Mouse (Mus musculus) kidney, postnatal 0 days (tissue): ENCODE measurements around the gene Rfc1. TPM values are rescaled to one million over a fixed set of nuclear protein-coding genes. Genes with fewer than 3 reads are reported as not detected.
A peak's percentile ranks its signal among the peaks of the same experiment; 100 is the strongest.

ENCODE experiments used
- ATAC-seq: fragments of 200-750 bp; cut with Nextera tagmentation; replicated peaks from 2 replicates; pipeline ENCODE4 v1.8.0; 2017; ENCODE audit warnings: low read depth, moderate number of reproducible peaks, moderate TSS enrichment, moderate library complexity; ENCODE audit not compliant: low FRiP score
- DNase-seq: peaks from one replicate; pipeline ENCODE4 v3.0.0-alpha.2; 2016; ENCODE audit warnings: low spot score
- H3K27ac ChIP-seq: fragments of 300-500 bp; sonication (generic); 2 replicates; pipeline ENCODE4 v1.5.1; 2014; ENCODE audit warnings: mild to moderate bottlenecking
- H3K27me3 ChIP-seq: fragments of 300-500 bp; sonication (generic); 2 replicates; pipeline ENCODE4 v1.6.1; 2014; ENCODE audit warnings: low read length, mixed read lengths; ENCODE audit not compliant: insufficient read depth
- H3K36me3 ChIP-seq: fragments of 300-500 bp; sonication (generic); 2 replicates; pipeline ENCODE4 v1.6.1; 2014; ENCODE audit warnings: low read length, mixed read lengths; ENCODE audit not compliant: insufficient read depth
- H3K4me1 ChIP-seq: fragments of 300-500 bp; sonication (generic); replicated peaks from 2 replicates; pipeline ENCODE4 v1.6.1; 2014; ENCODE audit warnings: antibody characterized with exemption, low read length, mixed read lengths; ENCODE audit not compliant: insufficient read depth
- H3K4me2 ChIP-seq: fragments of 300-500 bp; sonication (generic); 2 replicates; pipeline ENCODE4 v1.6.1; 2014; ENCODE audit warnings: mild to moderate bottlenecking, low read length, moderate library complexity, mixed read lengths
- H3K4me3 ChIP-seq: fragments of 300-500 bp; sonication (generic); replicated peaks from 2 replicates; pipeline ENCODE4 v1.5.1; 2014; ENCODE audit warnings: low read depth, low read length
- H3K9ac ChIP-seq: fragments of 300-500 bp; sonication (generic); 2 replicates; pipeline ENCODE4 v1.6.1; 2014; ENCODE audit warnings: low read depth, low read length
- H3K9me3 ChIP-seq: fragments of 300-500 bp; sonication (generic); replicated peaks from 2 replicates; pipeline ENCODE4 v1.6.1; 2016; ENCODE audit warnings: low read length, inconsistent platforms, mixed read lengths
- CTCF ChIP-seq: IDR thresholded peaks from 2 replicates; pipeline ENCODE4 v1.5.1; 2016; ENCODE audit warnings: antibody characterized with exemption, low read depth, mild to moderate bottlenecking, moderate library complexity
- WGBS: fragments of 180-500 bp; shearing (Covaris S2); extraction: QIAGEN DNeasy Blood & Tissue Kit; methylation state at CpG from one replicate; pipeline ENCODE4 v1.1.7; 2014; 5-methylcytosine and 5-hydroxymethylcytosine counted together
- polyA plus RNA-seq: library from polyadenylated mRNA; unstranded; fragments of >200 nt; fragmentation: Nextera tagmentation; extraction: Ambion mirVana; gene quantifications from 2 replicates; pipeline ENCODE4 v1.2.1, GENCODE M21; 2015

Gene Rfc1
- polyA plus RNA-seq, 1 experiment from 2014 or later, result 69.1 TPM

DNA sequence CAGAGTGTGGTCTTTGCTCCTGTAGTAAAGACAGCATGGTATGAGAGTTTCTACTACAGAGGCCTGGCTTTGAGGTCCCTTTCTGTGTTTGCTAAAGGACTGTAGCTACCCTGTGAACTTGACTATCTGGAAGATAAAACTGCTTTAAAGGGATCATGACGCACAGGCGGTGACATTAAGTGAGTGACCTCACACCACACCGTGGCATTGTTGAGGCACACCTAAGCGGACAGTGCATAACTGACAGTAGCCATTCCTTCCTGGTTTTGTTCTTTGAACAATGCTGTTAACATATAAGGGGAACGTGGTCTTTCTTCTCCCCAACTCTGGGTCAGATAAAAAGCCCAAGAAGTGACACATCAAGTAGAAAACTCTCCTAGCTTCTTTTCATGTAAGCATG, 111.4 kb downstream of the Rfc1 start:
- TF ChIP-seq CTCF, result no peak
- DNase-seq (no peak), ATAC-seq (no peak)
- Histone ChIP-seq H3K27ac (no peak overlapping the region), H3K4me3 (no peak overlapping the region), H3K9ac (no peak overlapping the region), H3K9me3 (no peaks in the 10 kb centered on the region), H3K27me3 (no peaks in the 10 kb centered on the region), H3K36me3 (peaks cover 29% of the 10 kb centered on the region), H3K4me2 (no peak overlapping the region), H3K4me1 (no peaks in the 10 kb centered on the region)
- 89% methylated on average over 5 of the region's 5 CpGs for WGBS

- ATAC-seq (no peak), DNase-seq (no peak)
- Histone ChIP-seq H3K4me2 (no peak overlapping the region), H3K9me3 (no peaks in the 10 kb centered on the region), H3K9ac (no peak overlapping the region), H3K36me3 (peaks cover 24% of the 10 kb centered on the region), H3K4me3 (no peak overlapping the region), H3K27ac (no peak overlapping the region), H3K4me1 (no peaks in the 10 kb centered on the region), H3K27me3 (no peaks in the 10 kb centered on the region)
- 85% methylated on average over 7 of the region's 7 CpGs for WGBS
- no peak for TF ChIP-seq CTCF
Measured at GRCm38 (mm10) chr5:65221037-65221436, 114.4 kb downstream of the Rfc1 start.

DNA sequence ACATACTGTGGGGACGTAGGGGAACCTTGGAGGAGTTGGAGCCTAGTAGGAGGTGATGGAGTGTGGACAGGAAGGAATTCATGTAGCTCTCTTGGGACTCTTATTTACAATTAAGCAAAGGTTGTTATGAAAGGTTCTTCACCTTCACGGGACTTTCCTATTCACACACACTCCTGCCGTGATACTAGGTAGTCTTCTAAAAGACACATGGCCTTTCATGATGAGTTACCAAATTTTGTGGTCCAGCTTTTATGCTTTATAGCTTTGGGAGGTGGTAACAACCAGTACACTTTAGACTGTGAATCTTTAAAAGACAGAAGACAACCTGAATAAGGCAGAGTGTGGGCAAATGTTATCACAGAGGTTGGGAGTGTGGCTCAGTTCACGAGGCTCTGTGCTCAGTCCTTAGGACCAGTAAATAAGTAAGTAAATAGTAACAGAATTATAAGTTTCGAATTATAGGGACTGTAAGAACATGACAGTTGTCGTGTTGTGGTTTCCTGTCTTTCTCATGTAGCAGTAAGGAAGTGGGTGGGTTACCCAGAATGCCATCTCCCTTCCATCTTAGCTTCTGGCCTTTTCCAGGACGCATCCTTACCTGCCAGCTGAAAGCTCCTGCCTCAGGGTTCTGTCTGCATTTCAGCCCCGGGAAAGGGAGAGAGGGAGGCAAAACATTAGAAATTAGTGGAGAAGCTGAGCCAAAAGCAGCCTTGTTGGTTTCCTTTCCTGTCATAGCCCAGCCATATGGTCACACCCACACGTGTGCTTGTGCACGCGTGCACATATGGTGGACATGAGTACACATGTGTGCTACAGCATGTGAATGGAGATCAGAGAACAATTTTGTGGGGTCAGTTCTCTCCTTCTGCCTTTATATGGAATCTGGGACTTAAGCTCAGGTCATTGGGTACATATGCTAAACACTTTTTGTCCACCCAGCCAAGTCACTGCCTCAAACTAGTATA, 117.9 kb downstream of the Rfc1 start:
- no peak for TF ChIP-seq CTCF
- no peaks in the 10 kb centered on the region for H3K27me3 ChIP-seq
- no peaks in the 10 kb centered on the region for H3K4me1 ChIP-seq
- H3K4me2 ChIP-seq, result no peak overlapping the region
- no peak for DNase-seq
- ATAC-seq, result no peak
- H3K27ac ChIP-seq, result no peak overlapping the region
- WGBS, result 85% methylated on average over 11 of the region's 11 CpGs
- peaks cover 10% of the 10 kb centered on the region; the same call in 1 of the 2 replicates for H3K36me3 ChIP-seq
- H3K4me3 ChIP-seq, result no peak overlapping the region
- no peaks in the 10 kb centered on the region for H3K9me3 ChIP-seq
- no peak overlapping the region for H3K9ac ChIP-seq

DNA sequence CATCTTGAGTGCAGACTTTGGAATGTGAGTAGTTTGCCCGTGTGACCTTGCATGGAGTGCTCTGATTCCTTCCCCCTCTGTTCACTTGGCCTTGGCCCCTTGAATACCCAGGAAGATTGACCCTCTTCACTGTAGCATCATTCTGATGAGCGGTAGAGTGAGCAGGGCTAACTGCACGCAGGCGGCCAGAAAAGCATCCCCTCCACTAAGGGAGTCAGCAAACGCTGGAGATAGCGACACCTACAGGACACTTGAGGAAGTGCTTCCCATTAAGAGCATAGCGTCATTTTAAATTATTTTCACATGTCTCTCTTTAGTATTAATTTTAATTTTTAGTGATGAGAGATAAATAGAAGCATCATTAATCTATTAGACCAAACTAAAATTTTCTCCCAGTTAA, 122.1 kb downstream of the Rfc1 start:
- no peak overlapping the region for H3K27ac ChIP-seq
- H3K4me2 ChIP-seq, result no peak overlapping the region
- 19% methylated on average over 7 of the region's 7 CpGs for WGBS
- peak; percentile 92 for TF ChIP-seq CTCF
- ATAC-seq, result peak; percentile 49; the same call in 1 of the 2 replicates
- H3K27me3 ChIP-seq, result no peaks in the 10 kb centered on the region
- no peaks in the 10 kb centered on the region for H3K4me1 ChIP-seq
- H3K4me3 ChIP-seq, result no peak overlapping the region
- no peaks in the 10 kb centered on the region for H3K9me3 ChIP-seq
- no peak overlapping the region for H3K9ac ChIP-seq
- 0 out of 2 replicates have a peak, but pooled peaks cover 4% of the 10 kb centered on the region for H3K36me3 ChIP-seq
- peak; percentile 79 for DNase-seq

Other genes starting within 250 kb of the Rfc1 start
- gene Tmem156, start 243.5 kb downstream of the Rfc1 start, polyA plus RNA-seq, result 0.18 and 0.19 TPM in 2 replicates
- 26.5 and 27.5 TPM in 2 replicates for gene Klhl5, start 228.1 kb downstream of the Rfc1 start, polyA plus RNA-seq
- gene Wdr19, start 136.0 kb downstream of the Rfc1 start, polyA plus RNA-seq, result 9.9 and 10.2 TPM in 2 replicates
- 0.05 and 0.12 TPM in 2 replicates for gene Klb, start 12.6 kb upstream of the Rfc1 start, polyA plus RNA-seq
- gene Rpl9, start 55.8 kb upstream of the Rfc1 start, polyA plus RNA-seq, result 1,132 and 1,215 TPM in 2 replicates
- 66.7 and 67.3 TPM in 2 replicates for gene Lias, start 55.8 kb upstream of the Rfc1 start, polyA plus RNA-seq
- 94.5 and 103 TPM in 2 replicates for gene Ugdh, start 100.3 kb upstream of the Rfc1 start, polyA plus RNA-seq
- gene Gm43552, start 157.2 kb upstream of the Rfc1 start, polyA plus RNA-seq, result 0.96 TPM in 1 of 2 replicates, not detected in the other
- gene Smim14, start 201.5 kb upstream of the Rfc1 start, polyA plus RNA-seq, result 192 and 199 TPM in 2 replicates
- 146 and 152 TPM in 2 replicates for gene Ube2k, start 201.6 kb upstream of the Rfc1 start, polyA plus RNA-seq